Mouse (Mus musculus) hindbrain, embryonic 10.5 days (tissue): Measurements from ENCODE around the gene Sult1a1. TPM values are rescaled to one million over a fixed set of nuclear protein-coding genes. Genes with fewer than 3 reads are reported as not detected.

Experiments
- DNase-seq: peaks from one replicate; pipeline ENCODE4 v3.0.0-alpha.2; 2017; ENCODE audit warnings: low spot score
- H3K27ac ChIP-seq: fragments of 300-500 bp; sonication (generic); 2 replicates; pipeline ENCODE4 v1.5.1; 2016; ENCODE audit warnings: mild to moderate bottlenecking, moderate library complexity
- H3K27me3 ChIP-seq: fragments of 300-500 bp; sonication (generic); 2 replicates; pipeline ENCODE4 v1.6.1; 2016; ENCODE audit warnings: mild to moderate bottlenecking; ENCODE audit not compliant: poor library complexity, insufficient read depth, severe bottlenecking
- H3K36me3 ChIP-seq: fragments of 300-500 bp; sonication (generic); 2 replicates; pipeline ENCODE4 v1.6.1; 2016; ENCODE audit warnings: mild to moderate bottlenecking, moderate library complexity
- H3K4me1 ChIP-seq: fragments of 300-500 bp; sonication (generic); replicated peaks from 2 replicates; pipeline ENCODE4 v1.6.1; 2016; ENCODE audit warnings: mild to moderate bottlenecking
- H3K4me3 ChIP-seq: fragments of 300-500 bp; sonication (generic); 2 replicates; pipeline ENCODE4 v1.5.1; 2016; ENCODE audit warnings: mild to moderate bottlenecking, moderate library complexity
- H3K9me3 ChIP-seq: fragments of 300-500 bp; sonication (generic); 2 replicates; pipeline ENCODE4 v1.6.1; 2016; ENCODE audit warnings: mild to moderate bottlenecking, moderate library complexity
- WGBS: fragments of 180-500 bp; shearing (Covaris S2); methylation state at CpG from one replicate; pipeline ENCODE4 v1.1.7; 2016; 5-methylcytosine and 5-hydroxymethylcytosine counted together
- polyA plus RNA-seq: library from polyadenylated mRNA; unstranded; fragments of >200 nt; fragmentation: Nextera tagmentation; extraction: Ambion mirVana; gene quantifications from 2 replicates; pipeline ENCODE4 v1.2.1, GENCODE M21; 2016

The Sult1a1 gene
- polyA plus RNA-seq, 1 experiment from 2014 or later = 0.30 TPM

GRCm38 (mm10) chr7:126625369-126625768, 50.9 kb downstream of the Sult1a1 start:
- Histone ChIP-seq H3K36me3 (no peaks in the 10 kb centered on the region), H3K4me1 (peaks cover 15% of the 10 kb centered on the region), H3K27ac (peak overlapping the region; percentile 64; the same call in 1 of the 2 replicates), H3K27me3 (no peaks in the 10 kb centered on the region), H3K4me3 (no peak overlapping the region), H3K9me3 (no peaks in the 10 kb centered on the region)
- no peak for DNase-seq
- 63% methylated on average over 6 of the region's 6 CpGs for WGBS

- H3K27ac ChIP-seq = no peak overlapping the region
- DNase-seq = no peak
- 74% methylated on average over 16 of the region's 16 CpGs for WGBS
- H3K4me3 ChIP-seq = no peak overlapping the region
- no peaks in the 10 kb centered on the region for H3K9me3 ChIP-seq
- H3K4me1 ChIP-seq = peaks cover 15% of the 10 kb centered on the region
- no peaks in the 10 kb centered on the region for H3K27me3 ChIP-seq
- H3K36me3 ChIP-seq = no peaks in the 10 kb centered on the region
Observed at GRCm38 (mm10) chr7:126624774-126625173, 51.5 kb downstream of the Sult1a1 start.

- Histone ChIP-seq H3K4me3 (no peak overlapping the region), H3K9me3 (no peaks in the 10 kb centered on the region), H3K4me1 (peaks cover 15% of the 10 kb centered on the region), H3K36me3 (no peaks in the 10 kb centered on the region), H3K27ac (peak overlapping the region; percentile 50), H3K27me3 (no peaks in the 10 kb centered on the region)
- WGBS = 86% methylated on average over 1 of the region's 1 CpGs
- DNase-seq = no peak
Observed at GRCm38 (mm10) chr7:126623381-126623780, 52.9 kb downstream of the Sult1a1 start.

Other genes starting within 250 kb of the Sult1a1 start
- gene Rabep2, start 247.7 kb downstream of the Sult1a1 start, polyA plus RNA-seq = 28.7 and 28.8 TPM in 2 replicates
- 1.1 and 3.0 TPM in 2 replicates for gene Atp2a1, start 213.3 kb downstream of the Sult1a1 start, polyA plus RNA-seq
- gene Sh2b1, start 201.0 kb downstream of the Sult1a1 start, polyA plus RNA-seq = 54.4 and 61.0 TPM in 2 replicates
- 156 and 169 TPM in 2 replicates for gene Tufm, start 189.1 kb downstream of the Sult1a1 start, polyA plus RNA-seq
- gene Atxn2l, start 173.0 kb downstream of the Sult1a1 start, polyA plus RNA-seq = 53.4 and 66.8 TPM in 2 replicates
- gene Eif3c, start 110.0 kb downstream of the Sult1a1 start, polyA plus RNA-seq = 185 and 213 TPM in 2 replicates
- 0.47 TPM in 2 replicates for gene Apobr, start 91.5 kb downstream of the Sult1a1 start, polyA plus RNA-seq
- 27.3 and 29.9 TPM in 2 replicates for gene Cln3, start 90.6 kb downstream of the Sult1a1 start, polyA plus RNA-seq
- gene Il27, start 81.5 kb downstream of the Sult1a1 start, polyA plus RNA-seq = not detected in 2 replicates
- 1.4 and 2.7 TPM in 2 replicates for gene Nupr1, start 45.6 kb downstream of the Sult1a1 start, polyA plus RNA-seq
- 57.6 and 62.7 TPM in 2 replicates for gene Sgf29, start 27.1 kb downstream of the Sult1a1 start, polyA plus RNA-seq
- 208 and 212 TPM in 2 replicates for gene Bola2, start 19.0 kb upstream of the Sult1a1 start, polyA plus RNA-seq
- 15.3 and 16.6 TPM in 2 replicates for gene Slx1b, start 19.4 kb upstream of the Sult1a1 start, polyA plus RNA-seq
- gene Coro1a, start 31.4 kb upstream of the Sult1a1 start, polyA plus RNA-seq = 49.2 and 59.5 TPM in 2 replicates
- gene Mapk3, start 83.2 kb upstream of the Sult1a1 start, polyA plus RNA-seq = 62.5 and 63.8 TPM in 2 replicates
- 0.55 and 1.3 TPM in 2 replicates for gene Gdpd3, start 89.9 kb upstream of the Sult1a1 start, polyA plus RNA-seq
- gene Ypel3, start 100.5 kb upstream of the Sult1a1 start, polyA plus RNA-seq = 51.3 and 89.7 TPM in 2 replicates
- gene Tbx6, start 105.1 kb upstream of the Sult1a1 start, polyA plus RNA-seq = 0.22 and 0.47 TPM in 2 replicates
- gene Ppp4c, start 116.1 kb upstream of the Sult1a1 start, polyA plus RNA-seq = 391 and 411 TPM in 2 replicates
- gene Fam57b, start 121.2 kb upstream of the Sult1a1 start, polyA plus RNA-seq = 4.7 and 12.7 TPM in 2 replicates
- not detected in 2 replicates for gene 4930451I11Rik, start 155.2 kb upstream of the Sult1a1 start, polyA plus RNA-seq
- gene Doc2a, start 171.0 kb upstream of the Sult1a1 start, polyA plus RNA-seq = 4.9 and 5.5 TPM in 2 replicates
- 38.7 and 48.1 TPM in 2 replicates for gene Hirip3, start 185.5 kb upstream of the Sult1a1 start, polyA plus RNA-seq
- gene Ino80e, start 185.9 kb upstream of the Sult1a1 start, polyA plus RNA-seq = 102 and 105 TPM in 2 replicates
- 56.2 and 56.4 TPM in 2 replicates for gene Taok2, start 208.3 kb upstream of the Sult1a1 start, polyA plus RNA-seq
- 31.6 and 37.9 TPM in 2 replicates for gene Tmem219, start 246.5 kb upstream of the Sult1a1 start, polyA plus RNA-seq